Mouse (Mus musculus) brain, embryonic 14.5 days (tissue): Measurements from ENCODE around the gene Gm28047.

Source experiments
- CTCF ChIP-seq: fragments of 200-500 bp; IDR thresholded peaks from 2 replicates; pipeline ENCODE4 v1.5.1; 2012; ENCODE audit warnings: inconsistent platforms, mild to moderate bottlenecking, moderate library complexity, borderline replicate concordance; ENCODE audit not compliant: insufficient read depth, insufficient read length; ENCODE audit errors: extremely low read depth
- POLR2A ChIP-seq: fragments of 200-500 bp; IDR thresholded peaks from 2 replicates; pipeline ENCODE4 v1.6.1; 2012; ENCODE audit warnings: mild to moderate bottlenecking, inconsistent platforms, borderline replicate concordance; ENCODE audit not compliant: poor library complexity, insufficient read depth, insufficient read length, severe bottlenecking; ENCODE audit errors: extremely low read depth

DNA sequence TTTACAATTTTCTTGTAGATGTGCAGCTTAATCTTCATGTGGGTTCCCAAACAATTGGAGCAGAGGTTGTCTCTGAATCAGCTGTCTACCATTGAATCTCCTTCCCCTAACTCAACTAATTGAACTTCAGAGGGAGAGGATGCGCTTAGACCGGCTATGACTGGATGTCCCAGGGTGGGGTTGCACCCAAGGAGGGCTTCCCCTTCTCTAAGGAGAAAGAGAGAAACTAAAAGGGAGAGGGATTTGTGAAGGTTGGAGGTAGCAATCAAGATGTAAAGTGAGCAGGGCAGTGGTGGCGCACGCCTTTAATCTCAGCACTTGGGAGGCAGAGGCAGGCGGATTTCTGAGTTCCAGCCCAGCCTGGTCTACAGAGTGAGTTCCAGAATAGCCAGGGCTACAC lies 5.4 kb downstream of the Gm28047 start:
- TF ChIP-seq POLR2A: no peak
- TF ChIP-seq CTCF: no peak
